Mouse (Mus musculus) intestine, embryonic 16.5 days (tissue): ENCODE data around the gene Zfp639. TPM values are rescaled to one million over a fixed set of nuclear protein-coding genes. Genes with fewer than 3 reads are reported as not detected.

Experiments used
- polyA plus RNA-seq: library from polyadenylated mRNA; unstranded; fragments of >200 nt; fragmentation: Nextera tagmentation; extraction: Ambion mirVana; gene quantifications from 2 replicates; pipeline ENCODE4 v1.2.1, GENCODE M21; 2015

The Zfp639 gene
- polyA plus RNA-seq, 1 experiment from 2014 or later = 27.8 TPM

Other genes starting within 250 kb of the Zfp639 start
- 2.9 and 3.0 TPM in 2 replicates for gene Zmat3, start 144.2 kb upstream of the Zfp639 start, polyA plus RNA-seq
- gene Pik3ca, start 112.6 kb upstream of the Zfp639 start, polyA plus RNA-seq = 4.6 and 7.1 TPM in 2 replicates
- not detected in 2 replicates for gene Kcnmb3, start 18.0 kb upstream of the Zfp639 start, polyA plus RNA-seq
- gene Mfn1, start 19.2 kb downstream of the Zfp639 start, polyA plus RNA-seq = 27.7 and 29.4 TPM in 2 replicates
- 43.4 and 44.4 TPM in 2 replicates for gene Gnb4, start 106.3 kb downstream of the Zfp639 start, polyA plus RNA-seq
- 115 and 130 TPM in 2 replicates for gene Actl6a, start 196.0 kb downstream of the Zfp639 start, polyA plus RNA-seq
- 401 and 405 TPM in 2 replicates for gene Ndufb5, start 226.7 kb downstream of the Zfp639 start, polyA plus RNA-seq
- gene Mrpl47, start 227.3 kb downstream of the Zfp639 start, polyA plus RNA-seq = 36.1 and 39.4 TPM in 2 replicates